Mouse (Mus musculus) limb, embryonic 12.5 days (tissue): Measurements from ENCODE around the gene Vmp1. TPM values are rescaled to one million over a fixed set of nuclear protein-coding genes. Genes with fewer than 3 reads are reported as not detected.

Source experiments
- ATAC-seq: fragments of 200-750 bp; cut with Nextera tagmentation; 2 replicates; pipeline ENCODE4 v1.8.0; 2017; ENCODE audit warnings: low read depth, moderate TSS enrichment; ENCODE audit not compliant: insufficient number of reproducible peaks, insufficient read depth, low FRiP score, low TSS enrichment
- H3K27ac ChIP-seq: fragments of 300-500 bp; sonication (generic); 2 replicates; pipeline ENCODE4 v1.5.1; 2016; ENCODE audit warnings: mild to moderate bottlenecking, moderate library complexity
- H3K27me3 ChIP-seq: fragments of 300-500 bp; sonication (generic); 2 replicates; pipeline ENCODE4 v1.6.1; 2016; ENCODE audit warnings: mild to moderate bottlenecking, moderate library complexity
- H3K36me3 ChIP-seq: fragments of 300-500 bp; sonication (generic); 2 replicates; pipeline ENCODE4 v1.6.1; 2016; ENCODE audit warnings: mild to moderate bottlenecking, moderate library complexity
- H3K4me1 ChIP-seq: fragments of 300-500 bp; sonication (generic); replicated peaks from 2 replicates; pipeline ENCODE4 v1.6.1; 2016
- H3K4me2 ChIP-seq: fragments of 300-500 bp; sonication (generic); 2 replicates; pipeline ENCODE4 v1.6.1; 2016; ENCODE audit warnings: mild to moderate bottlenecking, moderate library complexity
- H3K4me3 ChIP-seq: fragments of 300-500 bp; sonication (generic); replicated peaks from 2 replicates; pipeline ENCODE4 v1.5.1; 2016; ENCODE audit warnings: mild to moderate bottlenecking
- H3K9ac ChIP-seq: fragments of 300-500 bp; sonication (generic); replicated peaks from 2 replicates; pipeline ENCODE4 v1.6.1; 2016; ENCODE audit warnings: mild to moderate bottlenecking, moderate library complexity
- H3K9me3 ChIP-seq: fragments of 300-500 bp; sonication (generic); 2 replicates; pipeline ENCODE4 v1.6.1; 2016; ENCODE audit warnings: mild to moderate bottlenecking, moderate library complexity
- WGBS: fragments of 180-500 bp; shearing (Covaris S2); methylation state at CpG from one replicate; pipeline ENCODE4 v1.1.7; 2016; 5-methylcytosine and 5-hydroxymethylcytosine counted together
- polyA plus RNA-seq: library from polyadenylated mRNA; unstranded; fragments of >200 nt; fragmentation: Nextera tagmentation; extraction: Ambion mirVana; gene quantifications from 2 replicates; pipeline ENCODE4 v1.2.1, GENCODE M21; 2016

Vmp1 gene
- polyA plus RNA-seq, 1 experiment from 2014 or later = 85.1 TPM

DNA sequence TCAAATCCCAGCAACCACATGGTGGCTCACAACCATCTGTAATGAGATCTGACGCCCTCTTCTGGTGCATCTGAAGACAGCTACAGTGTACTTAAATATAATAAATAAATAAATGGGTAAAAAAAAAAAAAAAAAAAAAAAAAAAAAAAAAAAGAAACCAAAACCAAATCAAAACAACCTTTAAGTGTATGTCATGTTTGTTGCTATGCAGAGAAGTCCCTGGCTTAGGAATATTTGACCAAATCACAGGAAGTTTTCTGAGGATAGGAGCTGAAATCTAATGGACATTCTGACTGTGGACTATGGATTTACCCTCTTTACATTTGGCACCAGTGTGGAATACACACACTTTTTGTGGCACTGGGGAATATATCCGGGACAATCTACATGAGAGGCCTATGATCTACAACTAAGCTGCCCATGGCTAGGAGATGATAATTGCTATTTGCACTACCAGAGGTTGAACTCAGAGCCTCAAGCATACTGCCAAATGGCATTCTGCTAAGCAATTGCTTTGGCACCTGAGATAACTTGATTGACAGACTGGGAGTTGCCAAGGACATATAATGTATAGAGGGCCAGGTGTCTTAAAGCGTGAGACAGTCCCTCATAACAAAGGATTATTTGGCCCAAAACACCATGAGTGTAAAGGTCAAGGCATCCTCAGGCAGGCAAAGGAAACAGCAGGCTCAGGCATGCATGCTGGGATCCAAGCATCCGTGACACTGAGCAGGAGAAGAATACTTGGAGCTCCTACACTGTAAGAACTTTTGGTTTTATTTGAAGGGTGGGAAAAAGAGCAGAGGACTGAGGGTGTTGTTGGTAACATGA is 84.0 kb downstream of the Vmp1 start:
- no peak overlapping the region for H3K9ac ChIP-seq
- no peak overlapping the region for H3K4me3 ChIP-seq
- no peak overlapping the region for H3K27ac ChIP-seq
- no peaks in the 10 kb centered on the region for H3K4me1 ChIP-seq
- no peak for ATAC-seq
- no peak overlapping the region for H3K4me2 ChIP-seq
- H3K9me3 ChIP-seq = no peaks in the 10 kb centered on the region
- H3K27me3 ChIP-seq = no peaks in the 10 kb centered on the region
- 73% methylated on average over 4 of the region's 4 CpGs for WGBS
- no peaks in the 10 kb centered on the region; the same call in 1 of the 2 replicates for H3K36me3 ChIP-seq

DNA sequence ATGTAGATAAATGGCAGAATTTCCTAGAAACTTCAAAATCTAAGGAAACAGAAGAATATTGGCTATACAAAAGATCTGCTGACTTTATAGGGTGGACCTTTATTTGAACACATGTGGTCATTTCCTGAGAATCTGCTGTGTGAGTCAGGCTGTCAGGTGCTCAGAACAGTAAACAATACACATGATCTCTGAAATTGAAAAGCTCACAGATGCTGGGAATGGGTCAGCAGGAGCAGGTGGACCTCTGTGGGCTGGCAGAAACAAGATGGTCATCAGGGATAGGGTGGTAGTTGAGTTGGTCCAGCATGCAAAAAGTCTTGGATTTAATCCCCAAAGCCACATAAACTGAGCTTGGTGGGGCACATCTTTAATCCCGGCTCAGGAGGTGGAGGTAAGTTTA is 85.1 kb downstream of the Vmp1 start:
- H3K9me3 ChIP-seq = no peaks in the 10 kb centered on the region
- no peak overlapping the region for H3K4me2 ChIP-seq
- peaks cover 5% of the 10 kb centered on the region; the same call in 1 of the 2 replicates for H3K36me3 ChIP-seq
- H3K4me3 ChIP-seq = no peak overlapping the region
- no peaks in the 10 kb centered on the region for H3K27me3 ChIP-seq
- H3K27ac ChIP-seq = no peak overlapping the region
- no peaks in the 10 kb centered on the region for H3K4me1 ChIP-seq
- WGBS = 94% methylated on average over 1 of the region's 1 CpGs
- no peak for ATAC-seq
- no peak overlapping the region for H3K9ac ChIP-seq

DNA sequence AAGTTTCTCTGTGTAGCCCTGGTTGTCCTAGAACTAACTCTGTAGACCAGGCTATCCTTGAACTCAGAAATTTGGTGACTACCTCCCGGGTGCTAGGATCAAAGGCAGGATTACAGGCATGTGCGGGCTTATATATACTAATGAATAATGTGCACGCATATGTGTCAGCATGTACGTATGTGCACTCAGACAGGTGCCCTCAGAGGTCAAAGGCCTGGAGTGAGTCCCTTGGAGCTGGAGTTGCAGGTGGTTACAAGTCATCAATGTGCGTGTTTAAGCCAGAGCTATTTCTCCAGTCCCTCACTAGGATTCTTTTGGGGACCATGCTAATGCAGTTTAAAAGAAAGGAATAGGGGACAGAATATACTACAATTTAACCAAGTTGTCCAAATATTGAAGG is 85.5 kb downstream of the Vmp1 start:
- no peak overlapping the region for H3K9ac ChIP-seq
- H3K27me3 ChIP-seq = no peaks in the 10 kb centered on the region
- WGBS = 87% methylated on average over 5 of the region's 5 CpGs
- no peak overlapping the region for H3K4me3 ChIP-seq
- peaks cover 6% of the 10 kb centered on the region; the same call in 1 of the 2 replicates for H3K36me3 ChIP-seq
- H3K9me3 ChIP-seq = no peaks in the 10 kb centered on the region
- no peak overlapping the region for H3K4me2 ChIP-seq
- H3K4me1 ChIP-seq = no peaks in the 10 kb centered on the region
- no peak for ATAC-seq
- H3K27ac ChIP-seq = no peak overlapping the region

DNA sequence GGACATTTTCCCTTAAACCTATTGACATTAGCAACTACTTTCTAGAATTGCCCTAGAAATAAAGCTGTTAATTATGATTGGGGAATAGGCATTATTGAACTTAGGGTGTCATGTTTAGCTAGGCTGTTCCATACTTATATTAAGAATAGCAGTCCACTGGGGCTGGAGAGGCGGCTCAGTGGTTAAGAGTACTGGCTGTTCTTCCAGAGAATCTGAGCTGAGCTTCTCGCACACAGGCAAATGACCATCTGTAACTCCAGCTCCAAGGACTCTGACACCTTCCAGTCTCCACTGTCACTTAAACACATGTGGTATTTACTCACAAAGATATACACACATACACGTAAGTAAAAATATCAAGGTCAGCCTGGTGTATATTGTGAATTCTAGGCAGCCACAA is 86.7 kb downstream of the Vmp1 start:
- no peaks in the 10 kb centered on the region for H3K9me3 ChIP-seq
- no peak overlapping the region for H3K27ac ChIP-seq
- no peaks in the 10 kb centered on the region for H3K4me1 ChIP-seq
- H3K9ac ChIP-seq = no peak overlapping the region
- H3K27me3 ChIP-seq = no peaks in the 10 kb centered on the region
- peaks cover 6% of the 10 kb centered on the region; the same call in 1 of the 2 replicates for H3K36me3 ChIP-seq
- ATAC-seq = no peak
- WGBS = 89% methylated on average over 3 of the region's 3 CpGs
- H3K4me3 ChIP-seq = no peak overlapping the region
- H3K4me2 ChIP-seq = no peak overlapping the region

DNA sequence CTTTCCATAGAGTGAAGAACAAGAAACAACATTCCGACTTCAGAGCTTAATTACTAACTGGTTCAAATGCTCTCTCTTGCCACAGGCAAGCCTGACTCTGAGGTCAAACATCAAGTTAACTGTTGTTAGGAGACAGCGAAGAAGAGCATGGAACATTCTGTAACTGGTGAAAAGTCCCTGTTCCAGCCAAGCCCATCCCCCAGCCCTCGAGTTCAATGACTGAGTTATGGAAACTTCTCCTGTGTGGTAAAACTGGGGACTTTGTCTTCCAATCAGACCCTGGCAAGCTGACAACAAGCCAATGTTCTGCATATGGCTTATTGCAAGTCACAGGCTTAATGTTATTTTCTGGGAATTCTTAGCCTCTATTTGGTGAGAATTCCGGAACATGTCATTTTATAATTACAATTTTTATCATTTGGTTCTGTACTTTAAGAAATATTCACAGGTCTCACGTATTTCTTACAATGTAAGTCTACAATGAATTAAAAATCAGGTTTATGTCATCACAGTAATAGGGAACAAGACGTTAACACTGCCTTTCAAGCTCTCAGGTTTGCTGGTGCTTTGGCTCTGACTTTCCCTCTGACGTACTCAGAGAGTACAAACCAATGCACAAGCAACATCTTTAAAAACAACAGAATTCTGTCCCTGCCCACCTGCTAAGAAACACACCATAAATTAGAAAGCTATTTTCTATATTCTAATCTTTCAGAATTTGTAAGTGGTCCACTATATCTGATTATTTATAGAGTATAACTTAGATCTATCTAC is 87.3 kb downstream of the Vmp1 start:
- Histone ChIP-seq H3K9ac (no peak overlapping the region), H3K27ac (no peak overlapping the region), H3K4me3 (no peak overlapping the region), H3K27me3 (no peaks in the 10 kb centered on the region), H3K4me2 (no peak overlapping the region), H3K36me3 (peaks cover 6% of the 10 kb centered on the region; the same call in 1 of the 2 replicates), H3K4me1 (no peaks in the 10 kb centered on the region), H3K9me3 (no peaks in the 10 kb centered on the region)
- 83% methylated on average over 7 of the region's 7 CpGs for WGBS
- no peak for ATAC-seq

DNA sequence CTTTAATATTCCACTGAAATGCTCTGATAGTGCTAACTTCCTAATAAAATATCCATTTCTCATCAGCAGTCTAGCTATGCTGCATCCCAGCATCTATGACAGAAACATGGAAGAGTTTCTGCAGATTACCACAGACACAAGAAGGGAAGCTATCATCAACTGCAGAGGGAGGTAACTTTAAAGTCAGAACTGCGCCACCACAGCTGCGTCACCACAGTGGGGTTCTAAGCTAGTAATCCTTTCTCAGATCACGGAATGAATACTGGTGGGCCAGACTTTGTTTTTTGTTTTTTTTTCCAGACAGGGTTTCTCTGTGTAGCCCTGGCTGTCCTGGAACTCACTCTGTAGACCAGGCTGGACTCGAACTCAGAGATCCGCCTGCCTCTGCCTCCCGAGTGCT is 88.3 kb downstream of the Vmp1 start:
- Histone ChIP-seq H3K27me3 (no peaks in the 10 kb centered on the region), H3K9ac (no peak overlapping the region), H3K4me1 (no peaks in the 10 kb centered on the region), H3K27ac (no peak overlapping the region), H3K36me3 (peaks cover 6% of the 10 kb centered on the region; the same call in 1 of the 2 replicates), H3K4me2 (no peak overlapping the region), H3K9me3 (no peaks in the 10 kb centered on the region), H3K4me3 (no peak overlapping the region)
- no peak for ATAC-seq
- WGBS = 97% methylated on average over 6 of the region's 6 CpGs

DNA sequence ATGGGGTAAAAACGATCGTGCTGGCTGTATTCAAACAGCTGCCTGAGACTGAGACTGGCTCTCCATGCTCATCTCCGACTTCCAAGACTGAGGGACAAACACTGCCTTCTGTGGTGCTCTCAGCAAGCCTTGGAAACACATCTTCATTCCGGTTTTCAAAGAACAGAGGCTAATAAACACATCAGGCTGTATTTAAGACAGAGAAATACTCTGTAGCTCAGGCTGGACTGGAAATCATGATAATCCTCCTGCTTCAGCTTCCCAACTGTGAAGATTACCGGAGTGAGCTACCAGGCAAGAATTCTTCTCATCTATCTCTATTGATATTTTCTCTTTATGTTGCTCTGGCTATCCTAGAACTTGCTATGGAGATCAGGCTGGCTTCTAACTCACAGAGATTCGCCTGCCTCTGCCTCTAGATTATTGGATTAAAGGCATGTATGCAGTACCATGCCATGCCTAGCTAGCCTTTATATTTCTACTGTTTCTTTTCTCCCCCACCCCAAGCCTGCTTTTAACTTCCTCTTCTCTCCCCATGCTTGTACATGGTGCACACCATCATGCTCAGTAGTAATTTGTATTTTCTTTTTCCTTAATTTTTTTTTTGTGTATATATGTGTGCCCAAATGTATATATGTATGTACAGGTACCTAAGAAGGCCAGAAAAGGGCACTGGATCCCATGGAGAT is 89.3 kb downstream of the Vmp1 start:
- Histone ChIP-seq H3K36me3 (0 out of 2 replicates have a peak, but pooled peaks cover 6% of the 10 kb centered on the region), H3K4me2 (no peak overlapping the region), H3K4me3 (no peak overlapping the region), H3K9ac (no peak overlapping the region), H3K9me3 (no peaks in the 10 kb centered on the region), H3K27ac (no peak overlapping the region), H3K4me1 (no peaks in the 10 kb centered on the region), H3K27me3 (no peaks in the 10 kb centered on the region)
- 79% methylated on average over 6 of the region's 6 CpGs for WGBS
- ATAC-seq = no peak

DNA sequence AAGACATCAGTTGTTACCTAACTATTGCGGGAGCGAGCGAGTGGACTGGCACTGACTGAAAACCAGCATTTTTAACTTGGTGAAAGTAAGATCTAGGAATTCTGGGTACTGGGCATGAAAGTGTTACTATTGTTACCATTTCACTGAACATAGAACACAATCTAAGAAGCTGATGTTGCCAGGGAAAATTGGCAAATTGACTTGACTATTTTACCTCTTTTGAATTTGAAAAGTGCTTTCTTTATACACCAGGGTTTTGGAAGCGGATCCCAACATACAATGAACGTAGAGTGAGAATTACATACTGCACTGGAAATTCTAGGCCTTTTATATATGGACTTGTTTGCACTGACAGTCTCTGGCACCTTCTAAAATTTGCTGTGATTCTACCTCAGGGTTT is 90.2 kb downstream of the Vmp1 start:
- no peak for ATAC-seq
- no peaks in the 10 kb centered on the region for H3K27me3 ChIP-seq

DNA sequence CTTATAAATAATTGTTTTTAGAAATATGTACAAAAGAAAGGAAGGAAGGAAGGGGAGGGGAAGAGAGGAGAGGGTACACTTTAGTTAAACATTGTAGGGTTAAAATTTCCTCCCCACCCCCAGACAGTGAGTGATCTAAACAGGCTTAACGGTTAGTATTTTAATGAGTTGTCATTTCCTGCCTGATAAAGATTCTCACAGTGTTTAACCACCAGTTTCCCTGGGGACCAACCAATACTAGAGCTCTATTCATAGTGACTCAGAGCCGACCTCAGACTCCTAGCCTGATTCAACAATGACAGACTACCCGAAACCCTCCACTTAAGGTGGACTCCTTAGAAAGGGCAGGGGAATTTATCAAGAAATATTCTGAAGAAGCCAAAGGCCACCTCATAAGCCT is 90.6 kb downstream of the Vmp1 start:
- H3K4me3 ChIP-seq = no peak overlapping the region
- H3K36me3 ChIP-seq = 0 out of 2 replicates have a peak, but pooled peaks cover 6% of the 10 kb centered on the region
- H3K4me2 ChIP-seq = no peak overlapping the region
- no peak overlapping the region for H3K27ac ChIP-seq
- H3K9me3 ChIP-seq = no peaks in the 10 kb centered on the region
- H3K4me1 ChIP-seq = peaks cover 1% of the 10 kb centered on the region
- no peak overlapping the region for H3K9ac ChIP-seq
- 34% methylated on average over 3 of the region's 3 CpGs for WGBS
- no peaks in the 10 kb centered on the region for H3K27me3 ChIP-seq
- ATAC-seq = no peak

More for the DNA sequence above, 90.2 kb downstream of the Vmp1 start:
- H3K4me1 ChIP-seq = no peaks in the 10 kb centered on the region
- no peak overlapping the region for H3K27ac ChIP-seq
- H3K4me2 ChIP-seq = no peak overlapping the region
- H3K4me3 ChIP-seq = no peak overlapping the region
- 92% methylated on average over 5 of the region's 5 CpGs for WGBS
- no peak overlapping the region for H3K9ac ChIP-seq
- H3K9me3 ChIP-seq = no peaks in the 10 kb centered on the region
- 0 out of 2 replicates have a peak, but pooled peaks cover 6% of the 10 kb centered on the region for H3K36me3 ChIP-seq

DNA sequence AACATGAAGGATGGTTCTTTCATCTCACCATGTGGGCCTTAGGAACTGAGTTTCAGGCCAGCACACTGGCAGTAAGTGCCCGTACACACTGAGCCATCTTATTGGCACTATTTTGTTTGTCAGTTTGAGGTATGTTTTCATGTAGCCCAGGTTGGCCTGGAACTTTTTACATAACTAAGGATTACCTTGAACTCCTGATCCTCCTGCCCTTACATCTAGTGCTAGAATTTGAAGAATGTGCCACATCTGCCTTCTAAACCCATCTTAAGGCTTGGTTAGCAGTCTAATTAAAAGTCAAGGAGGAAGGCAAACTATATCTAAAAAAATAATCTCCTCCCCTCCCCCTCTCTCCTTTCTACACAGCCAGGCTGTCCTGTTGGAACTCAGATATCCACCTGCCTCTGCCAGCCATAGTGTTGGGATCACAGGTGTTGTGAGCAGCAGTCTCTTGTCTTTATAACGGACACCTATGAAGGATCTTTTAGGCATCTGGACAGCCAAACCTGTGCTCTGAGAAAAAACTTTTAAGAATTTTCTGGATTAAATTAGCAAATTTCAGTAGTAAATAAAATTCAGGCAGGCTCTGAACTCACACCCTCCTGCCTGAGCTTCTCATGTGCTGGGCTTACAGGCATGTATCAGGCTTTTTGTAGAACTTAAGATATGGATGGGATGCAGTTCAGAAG is 91.6 kb downstream of the Vmp1 start:
- ATAC-seq = no peak
- H3K9ac ChIP-seq = no peak overlapping the region
- H3K4me3 ChIP-seq = no peak overlapping the region
- H3K4me2 ChIP-seq = no peak overlapping the region
- H3K9me3 ChIP-seq = no peaks in the 10 kb centered on the region
- H3K4me1 ChIP-seq = peaks cover 10% of the 10 kb centered on the region
- no peaks in the 10 kb centered on the region for H3K27me3 ChIP-seq
- 0 out of 2 replicates have a peak, but pooled peaks cover 6% of the 10 kb centered on the region for H3K36me3 ChIP-seq
- 89% methylated on average over 2 of the region's 2 CpGs for WGBS
- no peak overlapping the region for H3K27ac ChIP-seq
